ENCODE assay signal across 26 mouse cellular contexts in genomic region chr1:58303009-58303408, GRCm38 (mm10). TPM values are rescaled to one million over a fixed set of nuclear protein-coding genes. Genes with fewer than 3 reads are reported as not detected.
DNase-seq lines count a peak whose midpoint lies in the region; ATAC-seq and TF ChIP-seq lines count a peak whose summit lies in the region.
"Had no signal": no experiment of that assay in that cellular context is flagged by ENCODE, and none has a peak within 500 bp of the region (broad histone marks: within the 10 kb centered on the region; RNA-seq: fewer than 3 reads in every experiment).

No protein-coding gene starts in this region.

- H3K27ac ChIP-seq in limb, embryonic 15.5 days, result peak overlapping the region; percentile 77; the same call in 1 of the 2 replicates
- H3K27ac ChIP-seq in limb, embryonic 10.5 days, result no peak overlapping the region
- peak overlapping the region; percentile 77 for H3K27ac ChIP-seq in thymus, adult 2 months (ENCODE audit: control insufficient read depth, insufficient read depth, low read length)
- peak overlapping the region; percentile 80 for H3K27ac ChIP-seq in embryonic facial prominence, embryonic 15.5 days (replicated peaks)
- H3K27ac ChIP-seq in forebrain, embryonic 12.5 days, result no peak overlapping the region
- H3K27ac ChIP-seq: embryonic facial prominence, embryonic 13.5 days; forebrain, embryonic 15.5 days; heart, adult 2 months; hindbrain, embryonic 12.5 days; hindbrain, embryonic 15.5 days had no signal

- no peak for TF ChIP-seq POLR2A in thymus, adult 2 months (IDR thresholded peaks at IDR 0.05; ENCODE audit: control insufficient read depth, extremely low read depth, insufficient read depth, low read length, poor library complexity)

- H3K9me3 ChIP-seq in limb, embryonic 15.5 days, result no peaks in the 10 kb centered on the region
- no peaks in the 10 kb centered on the region for H3K9me3 ChIP-seq in limb, embryonic 10.5 days (replicated peaks)
- no peaks in the 10 kb centered on the region for H3K9me3 ChIP-seq in embryonic facial prominence, embryonic 15.5 days (replicated peaks)
- H3K9me3 ChIP-seq in forebrain, embryonic 12.5 days, result no peaks in the 10 kb centered on the region
- H3K9me3 ChIP-seq: embryonic facial prominence, embryonic 13.5 days; forebrain, embryonic 15.5 days; hindbrain, embryonic 12.5 days; hindbrain, embryonic 15.5 days had no signal

- H3K4me1 ChIP-seq in limb, embryonic 15.5 days, result peaks cover 19% of the 10 kb centered on the region
- peaks cover 17% of the 10 kb centered on the region for H3K4me1 ChIP-seq in limb, embryonic 10.5 days
- peaks cover 26% of the 10 kb centered on the region for H3K4me1 ChIP-seq in thymus, adult 2 months (replicated peaks; ENCODE audit: control insufficient read depth, insufficient read depth, low read length)
- H3K4me1 ChIP-seq in embryonic facial prominence, embryonic 15.5 days, result peaks cover 20% of the 10 kb centered on the region
- no peaks in the 10 kb centered on the region for H3K4me1 ChIP-seq in forebrain, embryonic 12.5 days
- H3K4me1 ChIP-seq: forebrain, embryonic 15.5 days; hindbrain, embryonic 12.5 days; hindbrain, embryonic 15.5 days had no signal

- no peak for DNase-seq in limb, embryonic 10.5 days (ENCODE audit: low spot score)
- DNase-seq in thymus, adult 2 months, result no peak
- DNase-seq in thymus, postnatal 4 days, result no peak
- DNase-seq in layer of hippocampus, postnatal 14 days (ENCODE audit: low spot score in 2 of 2), result no peak
- DNase-seq: adrenal gland, adult 8-10 months; adrenal gland, postnatal 25 days; cerebellum, adult 18-20 months; cerebellum, adult 9-11 months; cerebellum, postnatal 25 days had no signal

- ATAC-seq in limb, embryonic 15.5 days (ENCODE audit: insufficient number of reproducible peaks, low FRiP score, low TSS enrichment, low read depth), result no peak
- no peak for ATAC-seq in embryonic facial prominence, embryonic 15.5 days (ENCODE audit: insufficient number of reproducible peaks, low FRiP score, low TSS enrichment, low read depth)
- ATAC-seq in forebrain, embryonic 12.5 days (ENCODE audit: low FRiP score), result no peak
- ATAC-seq: forebrain, embryonic 15.5 days had no signal

- H3K36me3 ChIP-seq in limb, embryonic 15.5 days, result no peaks in the 10 kb centered on the region
- H3K36me3 ChIP-seq in limb, embryonic 10.5 days, result no peaks in the 10 kb centered on the region
- H3K36me3 ChIP-seq in thymus, adult 2 months (ENCODE audit: control insufficient read depth, insufficient read depth, low read length), result no peaks in the 10 kb centered on the region
- H3K36me3 ChIP-seq in embryonic facial prominence, embryonic 15.5 days, result no peaks in the 10 kb centered on the region
- no peaks in the 10 kb centered on the region for H3K36me3 ChIP-seq in forebrain, embryonic 12.5 days (replicated peaks)
- H3K36me3 ChIP-seq: embryonic facial prominence, embryonic 13.5 days; forebrain, embryonic 15.5 days; hindbrain, embryonic 12.5 days; hindbrain, embryonic 15.5 days had no signal

- TF ChIP-seq CTCF in thymus, adult 2 months (IDR thresholded peaks at IDR 0.05; ENCODE audit: borderline replicate concordance, control insufficient read depth, extremely low read depth, insufficient read depth, low read length, poor library complexity), result no peak

- no peak overlapping the region for H3K4me2 ChIP-seq in limb, embryonic 15.5 days
- no peak overlapping the region for H3K4me2 ChIP-seq in embryonic facial prominence, embryonic 15.5 days (replicated peaks)
- no peak overlapping the region for H3K4me2 ChIP-seq in forebrain, embryonic 12.5 days
- H3K4me2 ChIP-seq: embryonic facial prominence, embryonic 13.5 days; forebrain, embryonic 15.5 days; heart, embryonic 11.5 days; hindbrain, embryonic 12.5 days; hindbrain, embryonic 15.5 days had no signal

- H3K9ac ChIP-seq in limb, embryonic 15.5 days, result no peak overlapping the region
- no peak overlapping the region for H3K9ac ChIP-seq in embryonic facial prominence, embryonic 15.5 days
- no peak overlapping the region for H3K9ac ChIP-seq in forebrain, embryonic 12.5 days
- H3K9ac ChIP-seq: embryonic facial prominence, embryonic 13.5 days; forebrain, embryonic 15.5 days; hindbrain, embryonic 12.5 days; hindbrain, embryonic 15.5 days had no signal

- no peak overlapping the region for H3K4me3 ChIP-seq in limb, embryonic 15.5 days
- H3K4me3 ChIP-seq in limb, embryonic 10.5 days, result no peak overlapping the region
- peak overlapping the region; percentile 12 for H3K4me3 ChIP-seq in thymus, adult 2 months (ENCODE audit: control insufficient read depth, insufficient read depth, low read length)
- no peak overlapping the region for H3K4me3 ChIP-seq in embryonic facial prominence, embryonic 15.5 days (replicated peaks)
- no peak overlapping the region for H3K4me3 ChIP-seq in forebrain, embryonic 12.5 days (replicated peaks)
- H3K4me3 ChIP-seq: embryonic facial prominence, embryonic 13.5 days; forebrain, embryonic 15.5 days; heart, adult 2 months; hindbrain, embryonic 12.5 days; hindbrain, embryonic 15.5 days had no signal

- WGBS in limb, embryonic 15.5 days, result 84% methylated on average over 6 of the region's 6 CpGs
- 86% methylated on average over 6 of the region's 6 CpGs for WGBS in limb, embryonic 10.5 days
- WGBS in thymus, adult 2 months, result 65% methylated on average over 6 of the region's 6 CpGs
- WGBS in embryonic facial prominence, embryonic 15.5 days, result 87% methylated on average over 6 of the region's 6 CpGs
- WGBS in forebrain, embryonic 12.5 days, result 89% methylated on average over 6 of the region's 6 CpGs

- H3K27me3 ChIP-seq in limb, embryonic 15.5 days, result no peaks in the 10 kb centered on the region
- no peaks in the 10 kb centered on the region for H3K27me3 ChIP-seq in limb, embryonic 10.5 days (ENCODE audit: low read depth, poor library complexity, severe bottlenecking)
- no peaks in the 10 kb centered on the region for H3K27me3 ChIP-seq in thymus, adult 2 months (ENCODE audit: control insufficient read depth, insufficient read depth, low read length)
- H3K27me3 ChIP-seq in embryonic facial prominence, embryonic 15.5 days, result no peaks in the 10 kb centered on the region
- H3K27me3 ChIP-seq in forebrain, embryonic 12.5 days, result no peaks in the 10 kb centered on the region
- H3K27me3 ChIP-seq: embryonic facial prominence, embryonic 13.5 days; forebrain, embryonic 15.5 days; hindbrain, embryonic 12.5 days; hindbrain, embryonic 15.5 days had no signal

RNA-seq across cellular contexts. Expression of gene Aox2, which starts 24.9 kb away (rescaled TPM):
- 0.08 and 0.12 TPM in 2 replicates for polyA plus RNA-seq in limb, embryonic 15.5 days (2015; fragmentation: Nextera tagmentation; extraction: Ambion mirVana)
- polyA plus RNA-seq in limb, embryonic 10.5 days (2016; fragmentation: Nextera tagmentation; extraction: Ambion mirVana), result 0.03 TPM in 1 of 2 replicates, not detected in the other
- 0.46 and 0.50 TPM in 2 replicates for polyA plus RNA-seq in thymus, adult 2 months (2012; rRNA removed)
- 1.4 and 2.9 TPM in 2 replicates for polyA plus RNA-seq in embryonic facial prominence, embryonic 15.5 days (2015; fragmentation: Nextera tagmentation; extraction: Ambion mirVana)
- polyA plus RNA-seq in forebrain, embryonic 12.5 days (2016; fragmentation: Nextera tagmentation; extraction: Ambion mirVana), result 0.09 and 0.15 TPM in 2 replicates
- not detected for total RNA-seq in layer of hippocampus, postnatal 14 days (2021)
- total RNA-seq: gastrocnemius, postnatal 25 days; heart, adult 2 months; heart, postnatal 25 days; hematopoietic stem cell, adult 5-6 weeks had no signal
- polyA plus RNA-seq: C2C12; forebrain, embryonic 11.5 days; forebrain, embryonic 15.5 days; gonadal fat pad, adult 2 months; heart, adult 2 months; heart, embryonic 11.5 days; heart, embryonic 14.5 days; heart, postnatal 0 days had no signal

Comparison
In these comparisons a context has a peak if more than half of its experiments do, and no peak if none do; other contexts are left out.
1. H3K27ac ChIP-seq: peak in limb, embryonic 15.5 days (single experiment), thymus, adult 2 months (single experiment) and embryonic facial prominence, embryonic 15.5 days (single experiment); none in limb, embryonic 10.5 days (single experiment) and forebrain, embryonic 12.5 days (single experiment).